Mouse (Mus musculus): Measurements from ENCODE around the gene Cxcl15.

GRCm38 (mm10) chr5:90832768-90833388 is 38.5 kb downstream of the Cxcl15 start:
- TF ChIP-seq POLR2A (IDR thresholded peaks at IDR 0.05; ENCODE audit: insufficient read depth, low read length) (no peak), EP300 (IDR thresholded peaks at IDR 0.05; ENCODE audit: insufficient read depth, low read depth, low read length) (no peak), CTCF (IDR thresholded peaks at IDR 0.05; ENCODE audit: low read depth, low read length) (no peak)
